Mouse (Mus musculus): Measurements from ENCODE around the gene Crygd. TPM values are rescaled to one million over a fixed set of nuclear protein-coding genes. Genes with fewer than 3 reads are reported as not detected.
"Not testable (repeated sequence)": the region's sequence is repeated elsewhere in the genome, so short reads cannot be mapped to it uniquely, and the experiment has no call there.

Gene Crygd
- total and polyA plus RNA-seq, 2 experiments: not detected

DNA sequence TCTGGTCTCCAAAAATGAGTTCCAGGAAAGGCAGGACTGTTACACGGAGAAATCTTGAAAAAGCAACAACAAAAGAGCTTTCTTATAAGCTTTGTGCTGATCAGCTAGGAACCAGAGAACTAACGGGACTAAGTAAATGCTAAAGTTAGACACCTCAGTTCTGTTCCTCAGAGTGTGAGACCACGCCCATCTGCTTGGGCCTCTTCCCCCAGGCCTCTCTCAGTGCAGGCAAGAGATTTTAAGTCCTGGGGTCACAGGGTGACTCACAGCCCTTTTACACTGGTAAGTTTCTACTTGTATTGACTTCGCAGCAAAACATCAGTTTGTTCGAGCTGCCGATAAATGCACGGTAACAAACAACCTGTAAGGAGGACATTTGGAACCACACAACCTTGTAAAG lies 11.6 kb downstream of the Crygd start:
- TF ChIP-seq POLR2A (IDR thresholded peaks at IDR 0.05; ENCODE audit: extremely low read depth, insufficient read depth, low read length) (no peak), CTCF (IDR thresholded peaks at IDR 0.05; ENCODE audit: low read depth, low read length) (no peak)
- H3K9ac ChIP-seq (ENCODE audit: low read depth, low read length): no peak overlapping the region
- H3K4me1 ChIP-seq (ENCODE audit: control insufficient read depth, insufficient read depth, low read length): no peaks in the 10 kb centered on the region
- DNase-seq (ENCODE audit: extremely low read depth, low read depth, low spot score): no peak
- WGBS: 83% methylated on average over 7 of the region's 7 CpGs
- no peaks in the 10 kb centered on the region for H3K79me2 ChIP-seq (ENCODE audit: control insufficient read depth, insufficient read depth, low read length)
- no peaks in the 10 kb centered on the region for H3K36me3 ChIP-seq (ENCODE audit: control insufficient read depth, insufficient read depth, low read length)
- no peaks in the 10 kb centered on the region for H3K27me3 ChIP-seq (ENCODE audit: control insufficient read depth, insufficient read depth, low read length)
- H3K27ac ChIP-seq (replicated peaks; ENCODE audit: insufficient read depth, low read depth, low read length): no peak overlapping the region
- no peak overlapping the region for H3K4me3 ChIP-seq (ENCODE audit: insufficient read depth, low read depth, low read length)

DNA sequence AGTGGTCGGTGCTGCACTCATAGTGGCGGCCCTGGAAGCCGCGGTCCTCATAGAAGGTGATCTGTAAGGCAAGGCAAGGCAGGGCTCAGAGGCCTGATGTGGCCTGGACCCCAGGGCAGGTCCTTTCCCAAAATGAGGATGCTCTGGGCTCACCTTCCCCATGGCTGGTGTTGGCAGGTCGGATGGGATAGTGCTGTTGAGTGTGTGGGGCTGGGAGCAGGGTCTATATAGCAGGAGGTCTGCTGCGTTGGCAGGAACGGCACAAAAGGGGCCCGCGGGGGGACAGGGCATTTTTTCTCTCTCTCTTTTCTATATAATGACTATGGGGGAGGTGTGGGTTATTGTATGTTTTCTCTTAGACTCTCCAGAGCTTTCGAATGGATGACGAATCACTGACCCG lies 12.3 kb downstream of the Crygd start, which contains the start of gene Cryge:
Gene Cryge, minus strand, starts transcription at position 198 of the 400 bp plus-strand sequence.
- not testable (repeated sequence) for H3K27ac ChIP-seq (replicated peaks; ENCODE audit: insufficient read depth, low read depth, low read length); H3K4me1 ChIP-seq (ENCODE audit: control insufficient read depth, insufficient read depth, low read length); H3K36me3 ChIP-seq (ENCODE audit: control insufficient read depth, insufficient read depth, low read length); H3K9ac ChIP-seq (ENCODE audit: low read depth, low read length); H3K79me2 ChIP-seq (ENCODE audit: control insufficient read depth, insufficient read depth, low read length); DNase-seq (ENCODE audit: extremely low read depth, low read depth, low spot score); H3K27me3 ChIP-seq (ENCODE audit: control insufficient read depth, insufficient read depth, low read length); H3K4me3 ChIP-seq (ENCODE audit: insufficient read depth, low read depth, low read length)
- WGBS: 83% methylated on average over 10 of the region's 12 CpGs

DNA sequence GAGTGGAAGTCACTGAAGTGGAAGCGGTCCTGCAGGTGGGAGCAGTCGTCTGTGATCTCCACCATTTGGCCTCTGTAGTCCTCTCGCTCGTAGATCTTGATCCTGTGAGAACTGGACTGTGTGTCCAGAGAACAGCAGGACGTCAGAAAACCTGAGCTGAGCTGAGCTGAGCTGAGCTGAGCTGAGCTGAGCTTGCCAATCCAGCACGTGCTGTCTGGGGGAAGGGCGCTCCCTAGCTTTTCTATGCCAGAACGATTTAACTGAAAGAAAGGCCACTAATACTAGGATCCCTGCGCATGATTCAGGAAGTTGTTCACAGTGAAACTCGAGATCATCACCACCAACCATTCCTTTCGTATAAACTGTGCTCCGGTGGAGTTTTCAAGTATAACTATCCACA lies 14.5 kb downstream of the Crygd start:
- H3K27ac ChIP-seq (replicated peaks; ENCODE audit: insufficient read depth, low read depth, low read length): no peak overlapping the region
- WGBS: 75% methylated on average over 12 of the region's 12 CpGs
- H3K4me1 ChIP-seq (ENCODE audit: control insufficient read depth, insufficient read depth, low read length): peaks cover 2% of the 10 kb centered on the region; the same call in 1 of the 2 replicates
- H3K27me3 ChIP-seq (ENCODE audit: control insufficient read depth, insufficient read depth, low read length): no peaks in the 10 kb centered on the region
- H3K36me3 ChIP-seq (ENCODE audit: control insufficient read depth, insufficient read depth, low read length): no peaks in the 10 kb centered on the region
- TF ChIP-seq CTCF (IDR thresholded peaks at IDR 0.05; ENCODE audit: low read depth, low read length) (no peak), POLR2A (IDR thresholded peaks at IDR 0.05; ENCODE audit: extremely low read depth, insufficient read depth, low read length) (no peak)
- DNase-seq (ENCODE audit: extremely low read depth, low read depth, low spot score): no peak
- H3K4me3 ChIP-seq (ENCODE audit: insufficient read depth, low read depth, low read length): no peak overlapping the region
- H3K79me2 ChIP-seq (ENCODE audit: control insufficient read depth, insufficient read depth, low read length): no peaks in the 10 kb centered on the region
- H3K9ac ChIP-seq (ENCODE audit: low read depth, low read length): no peak overlapping the region

GRCm38 (mm10) chr1:65046401-65047109 lies 16.7 kb downstream of the Crygd start:
- 32% methylated on average over 8 of the region's 8 CpGs for WGBS
- Histone ChIP-seq H3K4me3 (ENCODE audit: insufficient read depth, low read depth, low read length) (no peak overlapping the region), H3K27me3 (ENCODE audit: control insufficient read depth, insufficient read depth, low read length) (no peaks in the 10 kb centered on the region), H3K36me3 (ENCODE audit: control insufficient read depth, insufficient read depth, low read length) (no peaks in the 10 kb centered on the region), H3K9ac (ENCODE audit: low read depth, low read length) (no peak overlapping the region), H3K27ac (replicated peaks; ENCODE audit: insufficient read depth, low read depth, low read length) (no peak overlapping the region), H3K4me1 (ENCODE audit: control insufficient read depth, insufficient read depth, low read length) (peaks cover 2% of the 10 kb centered on the region; the same call in 1 of the 2 replicates), H3K79me2 (ENCODE audit: control insufficient read depth, insufficient read depth, low read length) (no peaks in the 10 kb centered on the region)
- DNase-seq (ENCODE audit: extremely low read depth, low read depth, low spot score): peak; percentile 26
- TF ChIP-seq CTCF (IDR thresholded peaks at IDR 0.05; ENCODE audit: low read depth, low read length) (0 out of 2 replicates have a peak, but pooled peaks have one; percentile 23), POLR2A (IDR thresholded peaks at IDR 0.05; ENCODE audit: extremely low read depth, insufficient read depth, low read length) (no peak)

- H3K4me3 ChIP-seq (ENCODE audit: insufficient read depth, low read depth, low read length): no peak overlapping the region
- DNase-seq (ENCODE audit: extremely low read depth, low read depth, low spot score): no peak
- peaks cover 2% of the 10 kb centered on the region; the same call in 1 of the 2 replicates for H3K4me1 ChIP-seq (ENCODE audit: control insufficient read depth, insufficient read depth, low read length)
- H3K27ac ChIP-seq (replicated peaks; ENCODE audit: insufficient read depth, low read depth, low read length): no peak overlapping the region
- WGBS: 76% methylated on average over 2 of the region's 2 CpGs
- H3K27me3 ChIP-seq (ENCODE audit: control insufficient read depth, insufficient read depth, low read length): no peaks in the 10 kb centered on the region
- H3K79me2 ChIP-seq (ENCODE audit: control insufficient read depth, insufficient read depth, low read length): no peaks in the 10 kb centered on the region
- H3K9ac ChIP-seq (ENCODE audit: low read depth, low read length): no peak overlapping the region
- H3K36me3 ChIP-seq (ENCODE audit: control insufficient read depth, insufficient read depth, low read length): no peaks in the 10 kb centered on the region
- TF ChIP-seq CTCF (IDR thresholded peaks at IDR 0.05; ENCODE audit: low read depth, low read length): no peak
- TF ChIP-seq POLR2A (IDR thresholded peaks at IDR 0.05; ENCODE audit: extremely low read depth, insufficient read depth, low read length): no peak
Measured at GRCm38 (mm10) chr1:65043433-65043832, 19.8 kb downstream of the Crygd start.

DNA sequence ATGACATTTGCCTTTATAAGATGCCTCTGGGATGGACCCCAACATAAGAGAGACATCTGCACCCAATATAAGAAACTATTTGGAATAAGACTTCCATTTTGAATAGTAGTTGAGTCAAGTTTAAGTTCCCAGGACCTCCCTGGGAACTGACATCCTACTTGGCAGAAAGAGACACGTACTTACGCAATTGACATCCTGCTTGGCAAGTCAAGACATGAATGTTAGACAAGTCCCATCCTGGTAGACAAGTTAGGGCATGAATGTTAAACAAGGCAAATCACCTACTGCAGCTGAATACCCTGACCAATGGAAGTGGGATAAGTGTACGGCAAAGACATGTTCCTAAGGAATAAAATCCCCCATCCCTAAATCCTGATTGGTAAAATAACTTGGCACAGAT lies 21.4 kb downstream of the Crygd start:
- 89% methylated on average over 3 of the region's 3 CpGs for WGBS

More for the DNA sequence above, 21.4 kb downstream of the Crygd start:
- Histone ChIP-seq H3K9ac (ENCODE audit: low read depth, low read length) (no peak overlapping the region), H3K4me3 (ENCODE audit: insufficient read depth, low read depth, low read length) (no peak overlapping the region), H3K79me2 (ENCODE audit: control insufficient read depth, insufficient read depth, low read length) (no peaks in the 10 kb centered on the region), H3K27ac (replicated peaks; ENCODE audit: insufficient read depth, low read depth, low read length) (no peak overlapping the region), H3K36me3 (ENCODE audit: control insufficient read depth, insufficient read depth, low read length) (no peaks in the 10 kb centered on the region), H3K27me3 (ENCODE audit: control insufficient read depth, insufficient read depth, low read length) (no peaks in the 10 kb centered on the region), H3K4me1 (ENCODE audit: control insufficient read depth, insufficient read depth, low read length) (peaks cover 2% of the 10 kb centered on the region; the same call in 1 of the 2 replicates)
- no peak for TF ChIP-seq POLR2A (IDR thresholded peaks at IDR 0.05; ENCODE audit: extremely low read depth, insufficient read depth, low read length)
- TF ChIP-seq CTCF (IDR thresholded peaks at IDR 0.05; ENCODE audit: low read depth, low read length): no peak
- no peak for DNase-seq (ENCODE audit: extremely low read depth, low read depth, low spot score)

Data from liver, adult 2 months (tissue).